Mouse (Mus musculus) forebrain, embryonic 10.5 days (tissue): Measurements from ENCODE around the gene Phyhipl. TPM values are rescaled to one million over a fixed set of nuclear protein-coding genes. Genes with fewer than 3 reads are reported as not detected.
A peak's percentile ranks its signal among the peaks of the same experiment; 100 is the strongest.

Experiments
- DNase-seq: peaks from one replicate; pipeline ENCODE4 v3.0.0-alpha.2; 2017; ENCODE audit warnings: low spot score; ENCODE audit errors: extremely low spot score
- H3K27ac ChIP-seq: fragments of 300-500 bp; sonication (generic); 2 replicates; pipeline ENCODE4 v1.5.1; 2016; ENCODE audit warnings: mild to moderate bottlenecking
- H3K27me3 ChIP-seq: fragments of 300-500 bp; sonication (generic); 2 replicates; pipeline ENCODE4 v1.6.1; 2016; ENCODE audit warnings: mild to moderate bottlenecking; ENCODE audit not compliant: poor library complexity, severe bottlenecking
- H3K36me3 ChIP-seq: fragments of 300-500 bp; sonication (generic); replicated peaks from 2 replicates; pipeline ENCODE4 v1.6.1; 2016; ENCODE audit warnings: mild to moderate bottlenecking, moderate library complexity
- H3K4me1 ChIP-seq: fragments of 300-500 bp; sonication (generic); 2 replicates; pipeline ENCODE4 v1.6.1; 2016
- H3K4me3 ChIP-seq: fragments of 300-500 bp; sonication (generic); 2 replicates; pipeline ENCODE4 v1.5.1; 2016; ENCODE audit warnings: mild to moderate bottlenecking, moderate library complexity
- H3K9me3 ChIP-seq: fragments of 300-500 bp; sonication (generic); 2 replicates; pipeline ENCODE4 v1.6.1; 2016; ENCODE audit warnings: mild to moderate bottlenecking, moderate library complexity
- WGBS: fragments of 180-500 bp; shearing (Covaris S2); methylation state at CpG from one replicate; pipeline ENCODE4 v1.1.7; 2016; 5-methylcytosine and 5-hydroxymethylcytosine counted together
- polyA plus RNA-seq: library from polyadenylated mRNA; unstranded; fragments of >200 nt; fragmentation: Nextera tagmentation; extraction: Ambion mirVana; gene quantifications from 2 replicates; pipeline ENCODE4 v1.2.1, GENCODE M21; 2016

The Phyhipl gene
- polyA plus RNA-seq = 17.8 and 19.4 TPM in 2 replicates

- no peaks in the 10 kb centered on the region for H3K27me3 ChIP-seq
- no peak for DNase-seq
- peak within 1 kb of the TSS; percentile 54 for H3K27ac ChIP-seq
- no peaks in the 10 kb centered on the region for H3K36me3 ChIP-seq
- peaks cover 40% of the 10 kb centered on the region for H3K4me1 ChIP-seq
- WGBS = 49% methylated on average over 7 of the region's 7 CpGs
- H3K4me3 ChIP-seq = no peak within 1 kb of the TSS
- no peaks in the 10 kb centered on the region for H3K9me3 ChIP-seq
Observed at GRCm38 (mm10) chr10:70655828-70656227, at the start of gene Phyhipl. Phyhipl (minus strand) TSS chr10:70655965.

- DNase-seq = no peak
- H3K9me3 ChIP-seq = no peaks in the 10 kb centered on the region
- 60% methylated on average over 6 of the region's 6 CpGs for WGBS
- no peaks in the 10 kb centered on the region for H3K27me3 ChIP-seq
- no peak overlapping the region for H3K4me3 ChIP-seq
- no peak overlapping the region for H3K27ac ChIP-seq
- H3K36me3 ChIP-seq = no peaks in the 10 kb centered on the region
- no peaks in the 10 kb centered on the region; the same call in 1 of the 2 replicates for H3K4me1 ChIP-seq
Observed at GRCm38 (mm10) chr10:70703211-70703610, 47.4 kb upstream of the Phyhipl start.

GRCm38 (mm10) chr10:70699581-70699980 is 43.8 kb upstream of the Phyhipl start:
- Histone ChIP-seq H3K27ac (no peak overlapping the region), H3K27me3 (no peaks in the 10 kb centered on the region), H3K36me3 (no peaks in the 10 kb centered on the region), H3K9me3 (no peaks in the 10 kb centered on the region), H3K4me3 (no peak overlapping the region), H3K4me1 (no peaks in the 10 kb centered on the region)
- no peak for DNase-seq
- WGBS = 90% methylated on average over 7 of the region's 7 CpGs

GRCm38 (mm10) chr10:70698014-70698413 is 42.2 kb upstream of the Phyhipl start:
- no peak for DNase-seq
- H3K9me3 ChIP-seq = no peaks in the 10 kb centered on the region
- no peak overlapping the region for H3K27ac ChIP-seq
- 95% methylated on average over 3 of the region's 3 CpGs for WGBS
- no peak overlapping the region for H3K4me3 ChIP-seq
- no peaks in the 10 kb centered on the region for H3K4me1 ChIP-seq
- H3K27me3 ChIP-seq = no peaks in the 10 kb centered on the region
- no peaks in the 10 kb centered on the region for H3K36me3 ChIP-seq

GRCm38 (mm10) chr10:70696748-70697585 is 41.2 kb upstream of the Phyhipl start:
- DNase-seq = no peak
- no peak overlapping the region for H3K4me3 ChIP-seq
- WGBS = 87% methylated on average over 29 of the region's 29 CpGs

GRCm38 (mm10) chr10:70689346-70689745 is 33.6 kb upstream of the Phyhipl start:
- Histone ChIP-seq H3K4me1 (peaks cover 31% of the 10 kb centered on the region), H3K36me3 (no peaks in the 10 kb centered on the region), H3K27ac (no peak overlapping the region), H3K27me3 (no peaks in the 10 kb centered on the region), H3K9me3 (peaks cover 7% of the 10 kb centered on the region; the same call in 1 of the 2 replicates), H3K4me3 (no peak overlapping the region)
- DNase-seq = no peak
- WGBS = 93% methylated on average over 6 of the region's 6 CpGs

More at GRCm38 (mm10) chr10:70696748-70697585, 41.2 kb upstream of the Phyhipl start:
- H3K36me3 ChIP-seq = no peaks in the 10 kb centered on the region
- H3K27ac ChIP-seq = no peak overlapping the region
- no peaks in the 10 kb centered on the region for H3K9me3 ChIP-seq
- no peaks in the 10 kb centered on the region for H3K27me3 ChIP-seq
- no peaks in the 10 kb centered on the region for H3K4me1 ChIP-seq

GRCm38 (mm10) chr10:70688881-70689280 is 33.1 kb upstream of the Phyhipl start:
- no peaks in the 10 kb centered on the region for H3K36me3 ChIP-seq
- peaks cover 31% of the 10 kb centered on the region for H3K4me1 ChIP-seq
- H3K4me3 ChIP-seq = no peak overlapping the region
- H3K27ac ChIP-seq = no peak overlapping the region
- H3K9me3 ChIP-seq = peaks cover 7% of the 10 kb centered on the region; the same call in 1 of the 2 replicates
- no peak for DNase-seq
- 81% methylated on average over 8 of the region's 8 CpGs for WGBS
- no peaks in the 10 kb centered on the region for H3K27me3 ChIP-seq

GRCm38 (mm10) chr10:70686941-70687703 is 31.4 kb upstream of the Phyhipl start:
- Histone ChIP-seq H3K4me3 (no peak overlapping the region), H3K9me3 (peaks cover 7% of the 10 kb centered on the region; the same call in 1 of the 2 replicates), H3K4me1 (peaks cover 31% of the 10 kb centered on the region), H3K36me3 (no peaks in the 10 kb centered on the region), H3K27ac (peak overlapping the region; percentile 75), H3K27me3 (no peaks in the 10 kb centered on the region)
- DNase-seq = no peak
- WGBS = 51% methylated on average over 11 of the region's 11 CpGs

GRCm38 (mm10) chr10:70686505-70686904 is 30.7 kb upstream of the Phyhipl start:
- Histone ChIP-seq H3K4me3 (no peak overlapping the region; the same call in 1 of the 2 replicates), H3K36me3 (no peaks in the 10 kb centered on the region), H3K9me3 (peaks cover 7% of the 10 kb centered on the region; the same call in 1 of the 2 replicates), H3K4me1 (peaks cover 31% of the 10 kb centered on the region), H3K27ac (peak overlapping the region; percentile 75), H3K27me3 (no peaks in the 10 kb centered on the region)
- peak; percentile 32 for DNase-seq
- WGBS = 7% methylated on average over 3 of the region's 3 CpGs

- H3K36me3 ChIP-seq = no peaks in the 10 kb centered on the region
- peaks cover 27% of the 10 kb centered on the region for H3K4me1 ChIP-seq
- 0 out of 2 replicates have a peak overlapping the region, but pooled peaks have one; percentile 5 for H3K27ac ChIP-seq
- H3K4me3 ChIP-seq = no peak overlapping the region
- WGBS = 90% methylated on average over 4 of the region's 4 CpGs
- H3K27me3 ChIP-seq = no peaks in the 10 kb centered on the region
- peaks cover 7% of the 10 kb centered on the region; the same call in 1 of the 2 replicates for H3K9me3 ChIP-seq
- DNase-seq = no peak
Observed at GRCm38 (mm10) chr10:70683508-70683907, 27.7 kb upstream of the Phyhipl start.

- DNase-seq = no peak
- Histone ChIP-seq H3K36me3 (no peaks in the 10 kb centered on the region), H3K4me3 (no peak overlapping the region), H3K9me3 (no peaks in the 10 kb centered on the region), H3K27me3 (no peaks in the 10 kb centered on the region), H3K4me1 (no peaks in the 10 kb centered on the region), H3K27ac (no peak overlapping the region)
- WGBS = 93% methylated on average over 1 of the region's 1 CpGs
Observed at GRCm38 (mm10) chr10:70677946-70678345, 22.2 kb upstream of the Phyhipl start.

- Histone ChIP-seq H3K36me3 (no peaks in the 10 kb centered on the region), H3K9me3 (no peaks in the 10 kb centered on the region), H3K4me3 (no peak overlapping the region), H3K27me3 (no peaks in the 10 kb centered on the region), H3K27ac (peak overlapping the region; percentile 54; the same call in 1 of the 2 replicates), H3K4me1 (peaks cover 40% of the 10 kb centered on the region)
- WGBS = 56% methylated on average over 6 of the region's 6 CpGs
- DNase-seq = no peak
Observed at GRCm38 (mm10) chr10:70656272-70656671, 507 bp upstream of the Phyhipl start.
